Mouse (Mus musculus): ENCODE measurements at regions not wholly inside any gene's neighbourhood (a gene's known extent, or its start where the extent isn't known, plus 50 kb on each side); places are given as distances from the start of the nearest gene placed in this dataset.

GRCm38 (mm10) chrX:92981141-92981540 lies 305.1 kb upstream of the Arx start:
- Histone ChIP-seq H3K27ac (no peak overlapping the region), H3K36me3 (no peaks in the 10 kb centered on the region), H3K4me2 (no peak overlapping the region), H3K9ac (no peak overlapping the region), H3K4me3 (no peak overlapping the region), H3K9me3 (no peaks in the 10 kb centered on the region), H3K4me1 (no peaks in the 10 kb centered on the region), H3K27me3 (no peaks in the 10 kb centered on the region)
- ATAC-seq (ENCODE audit: borderline replicate concordance, extremely low read depth, low FRiP score, low TSS enrichment) = no peak

- no peak overlapping the region for H3K9ac ChIP-seq
- no peak overlapping the region for H3K4me2 ChIP-seq
- no peaks in the 10 kb centered on the region for H3K4me1 ChIP-seq
- 54% methylated on average over 9 of the region's 9 CpGs for WGBS
- ATAC-seq (ENCODE audit: borderline replicate concordance, extremely low read depth, low FRiP score, low TSS enrichment) = no peak
- no peak overlapping the region for H3K4me3 ChIP-seq
- H3K27me3 ChIP-seq = no peaks in the 10 kb centered on the region
- H3K36me3 ChIP-seq = no peaks in the 10 kb centered on the region
- H3K9me3 ChIP-seq = no peaks in the 10 kb centered on the region
- H3K27ac ChIP-seq = no peak overlapping the region
Measured at GRCm38 (mm10) chrX:93002236-93002976, 283.8 kb upstream of the Arx start.

GRCm38 (mm10) chrX:93006681-93007080 lies 279.6 kb upstream of the Arx start:
- Histone ChIP-seq H3K4me1 (no peaks in the 10 kb centered on the region), H3K4me2 (no peak overlapping the region), H3K27me3 (no peaks in the 10 kb centered on the region), H3K4me3 (no peak overlapping the region), H3K27ac (no peak overlapping the region), H3K9me3 (no peaks in the 10 kb centered on the region), H3K9ac (no peak overlapping the region), H3K36me3 (no peaks in the 10 kb centered on the region)
- 66% methylated on average over 2 of the region's 2 CpGs for WGBS
- no peak for ATAC-seq (ENCODE audit: borderline replicate concordance, extremely low read depth, low FRiP score, low TSS enrichment)

- Histone ChIP-seq H3K36me3 (no peaks in the 10 kb centered on the region), H3K4me3 (no peak overlapping the region), H3K4me1 (no peaks in the 10 kb centered on the region), H3K27me3 (no peaks in the 10 kb centered on the region), H3K9ac (no peak overlapping the region), H3K4me2 (no peak overlapping the region), H3K27ac (no peak overlapping the region), H3K9me3 (no peaks in the 10 kb centered on the region)
- WGBS = 32% methylated on average over 2 of the region's 2 CpGs
- no peak for ATAC-seq (ENCODE audit: borderline replicate concordance, extremely low read depth, low FRiP score, low TSS enrichment)
Measured at GRCm38 (mm10) chrX:93011578-93011977, 274.7 kb upstream of the Arx start.

- 51% methylated on average over 3 of the region's 3 CpGs for WGBS
Measured at GRCm38 (mm10) chrX:93016391-93016790, 269.9 kb upstream of the Arx start.

GRCm38 (mm10) chrX:93041096-93041495 lies 245.1 kb upstream of the Arx start:
- no peaks in the 10 kb centered on the region for H3K36me3 ChIP-seq
- H3K9ac ChIP-seq = no peak overlapping the region
- no peaks in the 10 kb centered on the region for H3K9me3 ChIP-seq
- no peaks in the 10 kb centered on the region for H3K27me3 ChIP-seq
- no peak overlapping the region for H3K4me3 ChIP-seq
- no peaks in the 10 kb centered on the region for H3K4me1 ChIP-seq
- ATAC-seq (ENCODE audit: borderline replicate concordance, extremely low read depth, low FRiP score, low TSS enrichment) = no peak
- H3K27ac ChIP-seq = no peak overlapping the region
- no peak overlapping the region for H3K4me2 ChIP-seq
- WGBS = 73% methylated on average over 1 of the region's 1 CpGs

More at GRCm38 (mm10) chrX:93016391-93016790, 269.9 kb upstream of the Arx start:
- Histone ChIP-seq H3K4me3 (no peak overlapping the region), H3K4me1 (no peaks in the 10 kb centered on the region), H3K27me3 (no peaks in the 10 kb centered on the region), H3K36me3 (no peaks in the 10 kb centered on the region), H3K4me2 (no peak overlapping the region), H3K9me3 (no peaks in the 10 kb centered on the region), H3K27ac (no peak overlapping the region), H3K9ac (no peak overlapping the region)
- ATAC-seq (ENCODE audit: borderline replicate concordance, extremely low read depth, low FRiP score, low TSS enrichment) = peak; percentile 88; the same call in 1 of the 2 replicates

- 49% methylated on average over 3 of the region's 3 CpGs for WGBS
- Histone ChIP-seq H3K4me2 (no peak overlapping the region), H3K9me3 (no peaks in the 10 kb centered on the region), H3K9ac (no peak overlapping the region), H3K36me3 (no peaks in the 10 kb centered on the region), H3K27me3 (no peaks in the 10 kb centered on the region), H3K27ac (no peak overlapping the region), H3K4me1 (no peaks in the 10 kb centered on the region), H3K4me3 (no peak overlapping the region)
- no peak for ATAC-seq (ENCODE audit: borderline replicate concordance, extremely low read depth, low FRiP score, low TSS enrichment)
Measured at GRCm38 (mm10) chrX:93042736-93043135, 243.5 kb upstream of the Arx start.

- no peaks in the 10 kb centered on the region for H3K36me3 ChIP-seq
- no peak for ATAC-seq (ENCODE audit: borderline replicate concordance, extremely low read depth, low FRiP score, low TSS enrichment)
- H3K9me3 ChIP-seq = no peaks in the 10 kb centered on the region
- H3K4me2 ChIP-seq = no peak overlapping the region
- no peak overlapping the region for H3K27ac ChIP-seq
- H3K9ac ChIP-seq = no peak overlapping the region
- no peaks in the 10 kb centered on the region for H3K27me3 ChIP-seq
- 63% methylated on average over 1 of the region's 1 CpGs for WGBS
- no peak overlapping the region for H3K4me3 ChIP-seq
- H3K4me1 ChIP-seq = no peaks in the 10 kb centered on the region
Measured at GRCm38 (mm10) chrX:93048967-93049754, 237.1 kb upstream of the Arx start.

- Histone ChIP-seq H3K4me1 (no peaks in the 10 kb centered on the region), H3K4me3 (no peak overlapping the region), H3K9ac (no peak overlapping the region), H3K27ac (no peak overlapping the region), H3K9me3 (no peaks in the 10 kb centered on the region), H3K27me3 (no peaks in the 10 kb centered on the region), H3K36me3 (no peaks in the 10 kb centered on the region), H3K4me2 (no peak overlapping the region)
- 70% methylated on average over 3 of the region's 3 CpGs for WGBS
- ATAC-seq (ENCODE audit: borderline replicate concordance, extremely low read depth, low FRiP score, low TSS enrichment) = no peak
Measured at GRCm38 (mm10) chrX:93049755-93050143, 236.5 kb upstream of the Arx start.

GRCm38 (mm10) chrX:93059533-93059932 lies 226.7 kb upstream of the Arx start:
- Histone ChIP-seq H3K4me3 (no peak overlapping the region), H3K9me3 (no peaks in the 10 kb centered on the region), H3K27ac (no peak overlapping the region), H3K9ac (no peak overlapping the region), H3K27me3 (no peaks in the 10 kb centered on the region), H3K36me3 (no peaks in the 10 kb centered on the region), H3K4me1 (no peaks in the 10 kb centered on the region), H3K4me2 (no peak overlapping the region)
- no peak for ATAC-seq (ENCODE audit: borderline replicate concordance, extremely low read depth, low FRiP score, low TSS enrichment)
- 68% methylated on average over 4 of the region's 4 CpGs for WGBS

GRCm38 (mm10) chrX:93068884-93069283 lies 217.4 kb upstream of the Arx start:
- H3K27ac ChIP-seq = no peak overlapping the region
- H3K9ac ChIP-seq = no peak overlapping the region
- H3K9me3 ChIP-seq = no peaks in the 10 kb centered on the region
- H3K4me3 ChIP-seq = no peak overlapping the region
- no peaks in the 10 kb centered on the region for H3K27me3 ChIP-seq
- no peaks in the 10 kb centered on the region for H3K36me3 ChIP-seq
- 0 out of 2 replicates have a peak overlapping the region, but pooled peaks have one; percentile 6 for H3K4me2 ChIP-seq
- no peaks in the 10 kb centered on the region for H3K4me1 ChIP-seq
- WGBS = 55% methylated on average over 7 of the region's 7 CpGs
- ATAC-seq (ENCODE audit: borderline replicate concordance, extremely low read depth, low FRiP score, low TSS enrichment) = no peak

GRCm38 (mm10) chrX:93069569-93070289 lies 216.5 kb upstream of the Arx start:
- Histone ChIP-seq H3K27ac (no peak overlapping the region), H3K4me2 (peak overlapping the region; percentile 49), H3K4me3 (no peak overlapping the region), H3K9ac (no peak overlapping the region), H3K36me3 (no peaks in the 10 kb centered on the region), H3K27me3 (no peaks in the 10 kb centered on the region), H3K4me1 (no peaks in the 10 kb centered on the region), H3K9me3 (no peaks in the 10 kb centered on the region)
- no peak for ATAC-seq (ENCODE audit: borderline replicate concordance, extremely low read depth, low FRiP score, low TSS enrichment)
- WGBS = 9% methylated on average over 13 of the region's 13 CpGs

Data from lung, embryonic 15.5 days (tissue).